Mouse (Mus musculus): Measurements from ENCODE around the gene Zfp963. TPM values are rescaled to one million over a fixed set of nuclear protein-coding genes. Genes with fewer than 3 reads are reported as not detected.
"Not testable (repeated sequence)": the region's sequence is repeated elsewhere in the genome, so short reads cannot be mapped to it uniquely, and the experiment has no call there.

Zfp963 gene
- polyA plus RNA-seq, 2 experiments, result 8.2 to 9.3 TPM

GRCm38 (mm10) chr8:69715366-69715765 is 34.4 kb downstream of the Zfp963 start:
- peak overlapping the region; percentile 34; the same call in 1 of the 2 replicates for H3K9ac ChIP-seq (ENCODE audit: low read depth, low read length, severe bottlenecking)
- ATAC-seq (ENCODE audit: low FRiP score, low read depth), result no peak
- no peaks in the 10 kb centered on the region for H3K27me3 ChIP-seq (ENCODE audit: control insufficient read depth, insufficient read depth, low read length)
- WGBS, result 83% methylated on average over 6 of the region's 6 CpGs
- no peak overlapping the region for H3K27ac ChIP-seq (replicated peaks; ENCODE audit: low read depth, low read length)
- peak overlapping the region; percentile 83 for H3K4me3 ChIP-seq (replicated peaks; ENCODE audit: low read length)
- H3K4me2 ChIP-seq (replicated peaks; ENCODE audit: low read depth, low read length, severe bottlenecking), result peak overlapping the region; percentile 49
- H3K36me3 ChIP-seq (ENCODE audit: control insufficient read depth, insufficient read depth, low read length), result peaks cover 12% of the 10 kb centered on the region; the same call in 1 of the 2 replicates
- peaks cover 6% of the 10 kb centered on the region for H3K4me1 ChIP-seq (ENCODE audit: control insufficient read depth, insufficient read depth, low read length)
- no peak for TF ChIP-seq POLR2A (IDR thresholded peaks at IDR 0.05; ENCODE audit: borderline replicate concordance, extremely low read depth, insufficient read depth, insufficient read length)
- DNase-seq (ENCODE audit: low spot score), result no peak
- no peaks in the 10 kb centered on the region for H3K9me3 ChIP-seq (ENCODE audit: control insufficient read depth, low read length)

DNA sequence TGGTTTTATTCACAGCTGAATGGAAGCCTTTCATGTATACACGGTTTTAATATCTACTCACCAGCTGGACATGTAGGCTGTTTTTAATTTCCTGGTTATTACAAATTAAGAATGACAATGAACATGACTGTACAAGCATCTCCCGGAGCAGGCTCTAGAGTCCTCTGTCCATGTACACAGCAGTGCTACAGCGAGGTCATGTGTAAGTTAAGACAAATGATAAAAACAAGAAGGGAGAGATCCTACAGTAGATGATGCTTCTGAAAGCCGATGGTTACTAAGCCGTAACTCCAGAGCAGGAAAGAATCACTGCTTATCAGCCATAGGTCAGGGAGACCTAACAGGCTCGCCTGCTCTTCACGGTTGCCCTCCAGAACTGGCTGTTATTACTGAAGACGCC is 36.3 kb downstream of the Zfp963 start:
- Histone ChIP-seq H3K4me3 (replicated peaks; ENCODE audit: low read length) (no peak overlapping the region), H3K4me1 (ENCODE audit: control insufficient read depth, insufficient read depth, low read length) (peaks cover 6% of the 10 kb centered on the region), H3K4me2 (replicated peaks; ENCODE audit: low read depth, low read length, severe bottlenecking) (no peak overlapping the region), H3K36me3 (ENCODE audit: control insufficient read depth, insufficient read depth, low read length) (peaks cover 27% of the 10 kb centered on the region), H3K9ac (ENCODE audit: low read depth, low read length, severe bottlenecking) (no peak overlapping the region), H3K27me3 (ENCODE audit: control insufficient read depth, insufficient read depth, low read length) (no peaks in the 10 kb centered on the region), H3K9me3 (ENCODE audit: control insufficient read depth, low read length) (no peaks in the 10 kb centered on the region), H3K27ac (replicated peaks; ENCODE audit: low read depth, low read length) (no peak overlapping the region)
- no peak for TF ChIP-seq POLR2A (IDR thresholded peaks at IDR 0.05; ENCODE audit: borderline replicate concordance, extremely low read depth, insufficient read depth, insufficient read length)
- ATAC-seq (ENCODE audit: low FRiP score, low read depth), result no peak
- WGBS, result 89% methylated on average over 8 of the region's 8 CpGs
- no peak for DNase-seq (ENCODE audit: low spot score)

DNA sequence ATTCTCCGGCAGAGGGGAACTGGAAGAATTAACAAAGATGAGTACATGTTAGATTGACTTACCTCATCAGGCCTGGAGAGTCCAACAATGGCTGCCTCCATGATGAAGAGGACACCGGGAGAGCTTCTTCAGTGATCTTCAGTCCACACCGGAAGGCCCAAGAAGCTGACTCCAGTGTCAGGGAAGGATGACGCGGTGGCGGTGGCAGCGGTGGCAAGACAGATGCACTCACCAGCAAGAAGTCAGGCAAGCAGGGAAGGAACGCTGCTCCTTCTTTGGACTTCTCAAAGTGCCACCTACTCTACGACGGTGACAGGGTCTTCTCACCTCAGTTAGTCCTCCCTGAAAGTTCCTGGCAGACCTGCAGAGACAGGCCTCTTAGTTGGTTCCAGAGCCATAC is 39.1 kb downstream of the Zfp963 start, which contains the start of gene Zfp869:
Gene Zfp869, minus strand, starts transcription at position 101 of the 400 bp plus-strand sequence.
- H3K27ac ChIP-seq (replicated peaks; ENCODE audit: low read depth, low read length); DNase-seq (ENCODE audit: low spot score); H3K9ac ChIP-seq (ENCODE audit: low read depth, low read length, severe bottlenecking); H3K4me2 ChIP-seq (replicated peaks; ENCODE audit: low read depth, low read length, severe bottlenecking); H3K4me3 ChIP-seq (replicated peaks; ENCODE audit: low read length); H3K9me3 ChIP-seq (ENCODE audit: control insufficient read depth, low read length); H3K4me1 ChIP-seq (ENCODE audit: control insufficient read depth, insufficient read depth, low read length); H3K27me3 ChIP-seq (ENCODE audit: control insufficient read depth, insufficient read depth, low read length); ATAC-seq (ENCODE audit: low FRiP score, low read depth): not testable (repeated sequence)
- 97% methylated on average over 8 of the region's 10 CpGs for WGBS
- peaks cover 56% of the 10 kb centered on the region for H3K36me3 ChIP-seq (ENCODE audit: control insufficient read depth, insufficient read depth, low read length)

DNA sequence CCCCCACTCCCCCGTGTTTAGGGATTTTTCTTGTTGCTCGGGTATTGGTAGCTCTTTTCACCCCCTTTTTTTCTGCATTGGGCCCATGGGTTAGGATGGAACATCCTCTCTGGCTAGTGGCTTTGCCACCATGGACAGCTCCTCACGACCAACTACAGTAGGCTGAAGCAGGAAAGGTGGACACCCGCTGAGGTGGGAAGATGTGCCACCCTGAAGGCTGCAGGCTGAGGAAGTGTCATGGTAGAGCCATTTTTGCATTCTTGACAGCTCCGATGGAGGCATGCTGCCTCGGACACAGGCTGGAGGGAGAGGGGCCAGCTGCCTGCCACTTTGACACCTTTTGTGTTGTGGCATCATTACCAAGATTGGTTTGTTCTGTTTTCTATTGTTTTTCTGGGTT is 48.0 kb downstream of the Zfp963 start:
- no peak for TF ChIP-seq POLR2A (IDR thresholded peaks at IDR 0.05; ENCODE audit: borderline replicate concordance, extremely low read depth, insufficient read depth, insufficient read length)
- no peak overlapping the region for H3K9ac ChIP-seq (ENCODE audit: low read depth, low read length, severe bottlenecking)
- 74% methylated on average over 6 of the region's 6 CpGs for WGBS
- no peak for ATAC-seq (ENCODE audit: low FRiP score, low read depth)
- H3K4me3 ChIP-seq (replicated peaks; ENCODE audit: low read length), result no peak overlapping the region
- H3K4me2 ChIP-seq (replicated peaks; ENCODE audit: low read depth, low read length, severe bottlenecking), result no peak overlapping the region
- no peaks in the 10 kb centered on the region for H3K4me1 ChIP-seq (ENCODE audit: control insufficient read depth, insufficient read depth, low read length)
- peaks cover 31% of the 10 kb centered on the region for H3K36me3 ChIP-seq (ENCODE audit: control insufficient read depth, insufficient read depth, low read length)
- H3K27me3 ChIP-seq (ENCODE audit: control insufficient read depth, insufficient read depth, low read length), result no peaks in the 10 kb centered on the region
- peaks cover 4% of the 10 kb centered on the region; the same call in 1 of the 2 replicates for H3K9me3 ChIP-seq (ENCODE audit: control insufficient read depth, low read length)
- DNase-seq (ENCODE audit: low spot score), result no peak
- H3K27ac ChIP-seq (replicated peaks; ENCODE audit: low read depth, low read length), result no peak overlapping the region

Other genes with a start within 250 kb of the Zfp963 start
- gene Gm7697, start 227.0 kb downstream of the Zfp963 start, polyA plus RNA-seq (2012; rRNA removed), result not detected in 2 replicates
- not detected in 2 replicates for gene Gm7697, start 227.0 kb downstream of the Zfp963 start, polyA plus RNA-seq (2014; fragmentation: Nextera tagmentation; extraction: Ambion mirVana)
- 13.7 and 14.9 TPM in 2 replicates for gene Zfp868, start 124.4 kb downstream of the Zfp963 start, polyA plus RNA-seq (2012; rRNA removed)
- 23.5 and 24.7 TPM in 2 replicates for gene Zfp868, start 124.4 kb downstream of the Zfp963 start, polyA plus RNA-seq (2014; fragmentation: Nextera tagmentation; extraction: Ambion mirVana)
- 2.1 and 2.2 TPM in 2 replicates for gene Zfp964, start 95.5 kb downstream of the Zfp963 start, polyA plus RNA-seq (2012; rRNA removed)
- 1.5 and 1.8 TPM in 2 replicates for gene Zfp964, start 95.5 kb downstream of the Zfp963 start, polyA plus RNA-seq (2014; fragmentation: Nextera tagmentation; extraction: Ambion mirVana)
- 11.5 and 16.8 TPM in 2 replicates for gene Zfp869, start 39.2 kb downstream of the Zfp963 start, polyA plus RNA-seq (2012; rRNA removed)
- 32.4 and 32.5 TPM in 2 replicates for gene Zfp869, start 39.2 kb downstream of the Zfp963 start, polyA plus RNA-seq (2014; fragmentation: Nextera tagmentation; extraction: Ambion mirVana)
- gene Gm20422, start 24.9 kb upstream of the Zfp963 start, polyA plus RNA-seq (2012; rRNA removed), result 1.1 TPM in 1 of 2 replicates, not detected in the other
- gene Gm20422, start 24.9 kb upstream of the Zfp963 start, polyA plus RNA-seq (2014; fragmentation: Nextera tagmentation; extraction: Ambion mirVana), result 0.62 and 1.5 TPM in 2 replicates
- 79.7 and 118 TPM in 2 replicates for gene Atp13a1, start 41.2 kb upstream of the Zfp963 start, polyA plus RNA-seq (2012; rRNA removed)
- 44.8 and 47.8 TPM in 2 replicates for gene Atp13a1, start 41.2 kb upstream of the Zfp963 start, polyA plus RNA-seq (2014; fragmentation: Nextera tagmentation; extraction: Ambion mirVana)
- gene Zfp866, start 41.2 kb upstream of the Zfp963 start, polyA plus RNA-seq (2012; rRNA removed), result 24.8 and 29.5 TPM in 2 replicates
- gene Zfp866, start 41.2 kb upstream of the Zfp963 start, polyA plus RNA-seq (2014; fragmentation: Nextera tagmentation; extraction: Ambion mirVana), result 30.6 and 36.0 TPM in 2 replicates
- gene Gmip, start 58.7 kb upstream of the Zfp963 start, polyA plus RNA-seq (2012; rRNA removed), result 25.4 and 27.8 TPM in 2 replicates
- gene Gmip, start 58.7 kb upstream of the Zfp963 start, polyA plus RNA-seq (2014; fragmentation: Nextera tagmentation; extraction: Ambion mirVana), result 7.7 and 8.5 TPM in 2 replicates
- gene Lpar2, start 72.5 kb upstream of the Zfp963 start, polyA plus RNA-seq (2012; rRNA removed), result 4.1 and 6.4 TPM in 2 replicates
- 1.5 TPM in 2 replicates for gene Lpar2, start 72.5 kb upstream of the Zfp963 start, polyA plus RNA-seq (2014; fragmentation: Nextera tagmentation; extraction: Ambion mirVana)
- 6.3 and 6.6 TPM in 2 replicates for gene Pbx4, start 82.5 kb upstream of the Zfp963 start, polyA plus RNA-seq (2012; rRNA removed)
- 5.2 and 6.8 TPM in 2 replicates for gene Pbx4, start 82.5 kb upstream of the Zfp963 start, polyA plus RNA-seq (2014; fragmentation: Nextera tagmentation; extraction: Ambion mirVana)
- 2.6 and 3.6 TPM in 2 replicates for gene Cilp2, start 137.7 kb upstream of the Zfp963 start, polyA plus RNA-seq (2012; rRNA removed)
- 1.5 and 1.9 TPM in 2 replicates for gene Cilp2, start 137.7 kb upstream of the Zfp963 start, polyA plus RNA-seq (2014; fragmentation: Nextera tagmentation; extraction: Ambion mirVana)
- 0.84 and 1.2 TPM in 2 replicates for gene Tssk6, start 152.2 kb upstream of the Zfp963 start, polyA plus RNA-seq (2012; rRNA removed)
- gene Tssk6, start 152.2 kb upstream of the Zfp963 start, polyA plus RNA-seq (2014; fragmentation: Nextera tagmentation; extraction: Ambion mirVana), result 4.1 TPM in 2 replicates
- 85.3 and 97.4 TPM in 2 replicates for gene Ndufa13, start 152.6 kb upstream of the Zfp963 start, polyA plus RNA-seq (2012; rRNA removed)
- 187 and 190 TPM in 2 replicates for gene Ndufa13, start 152.6 kb upstream of the Zfp963 start, polyA plus RNA-seq (2014; fragmentation: Nextera tagmentation; extraction: Ambion mirVana)
- gene Yjefn3, start 152.7 kb upstream of the Zfp963 start, polyA plus RNA-seq (2012; rRNA removed), result 5.4 and 8.6 TPM in 2 replicates
- 4.2 and 5.5 TPM in 2 replicates for gene Yjefn3, start 152.7 kb upstream of the Zfp963 start, polyA plus RNA-seq (2014; fragmentation: Nextera tagmentation; extraction: Ambion mirVana)
- 49.2 and 62.3 TPM in 2 replicates for gene Gatad2a, start 246.4 kb upstream of the Zfp963 start, polyA plus RNA-seq (2012; rRNA removed)
- 65.0 and 78.3 TPM in 2 replicates for gene Gatad2a, start 246.4 kb upstream of the Zfp963 start, polyA plus RNA-seq (2014; fragmentation: Nextera tagmentation; extraction: Ambion mirVana)